Mouse (Mus musculus) ES-Bruce4 (cell line): ENCODE measurements around the gene Sptbn1.

Source experiments
- CTCF ChIP-seq: IDR thresholded peaks from one replicate; pipeline ENCODE4 v1.8.1; 2011; ENCODE audit warnings: low read depth, low read length
- EP300 ChIP-seq: IDR thresholded peaks from 2 replicates; pipeline ENCODE4 v1.6.1; 2011; ENCODE audit warnings: low read depth, low read length; ENCODE audit not compliant: insufficient read depth

GRCm38 (mm10) chr11:30267892-30268647 lies at the start of gene Sptbn1:
- TF ChIP-seq CTCF = no peak
- TF ChIP-seq EP300 = no peak
